Mouse (Mus musculus) MEL (cell line): ENCODE results near the gene Cfdp1. TPM values are rescaled to one million over a fixed set of nuclear protein-coding genes. Genes with fewer than 3 reads are reported as not detected.

Source experiments
- DNase-seq: peaks from one replicate; pipeline ENCODE4 v3.0.0; 2011; ENCODE audit warnings: low read depth, low spot score
- H3K27ac ChIP-seq: 2 replicates; pipeline ENCODE4 v1.5.1; 2012; ENCODE audit warnings: low read depth, mild to moderate bottlenecking, control low read depth, low read length, moderate library complexity; ENCODE audit not compliant: control insufficient read depth
- H3K27me3 ChIP-seq, 2 experiments: fragments of 150-350 bp in 1 of 2; sonication (generic) in 1 of 2; 2 replicates each; pipeline ENCODE4 v1.6.1; 2012; ENCODE audit warnings: low read length in 2 of 2, mild to moderate bottlenecking in 2 of 2, improper control_type of control experiment in 1 of 2, moderate library complexity in 1 of 2; ENCODE audit not compliant: insufficient read depth in 2 of 2, control insufficient read depth in 1 of 2
- H3K36me3 ChIP-seq, 2 experiments: 2 replicates each; pipeline ENCODE4 v1.6.1; 2012 to 2014; ENCODE audit warnings: low read length in 2 of 2, improper control_type of control experiment in 1 of 2, inconsistent platforms in 1 of 2, mild to moderate bottlenecking in 1 of 2; ENCODE audit not compliant: insufficient read depth in 2 of 2, control insufficient read depth in 1 of 2
- H3K4me1 ChIP-seq, 2 experiments: fragments of 150-350 bp in 1 of 2; sonication (generic) in 1 of 2; 2 replicates each; pipeline ENCODE4 v1.6.1; 2012; ENCODE audit warnings: low read length in 2 of 2, improper control_type of control experiment in 1 of 2, mild to moderate bottlenecking in 1 of 2; ENCODE audit not compliant: insufficient read depth in 2 of 2, control insufficient read depth in 1 of 2
- H3K4me3 ChIP-seq, 2 experiments: fragments of 150-350 bp in 1 of 2; sonication (generic) in 1 of 2; 2 replicates each; pipeline ENCODE4 v1.5.1; 2012; ENCODE audit warnings: low read depth in 2 of 2, low read length in 2 of 2, mild to moderate bottlenecking in 2 of 2, moderate library complexity in 2 of 2, control low read depth in 1 of 2, improper control_type of control experiment in 1 of 2; ENCODE audit not compliant: control insufficient read depth in 1 of 2, insufficient read depth in 1 of 2
- H3K79me2 ChIP-seq: 2 replicates; pipeline ENCODE4 v1.6.1; 2012; ENCODE audit warnings: mild to moderate bottlenecking, low read length, moderate library complexity; ENCODE audit not compliant: control insufficient read depth, poor library complexity, insufficient read depth
- H3K9ac ChIP-seq: 2 replicates; pipeline ENCODE4 v1.6.1; 2012; ENCODE audit warnings: low read depth, mild to moderate bottlenecking, control low read depth, low read length, moderate library complexity; ENCODE audit not compliant: control insufficient read depth, poor library complexity, severe bottlenecking
- H3K9me3 ChIP-seq: fragments of 150-350 bp; sonication (generic); replicated peaks from 2 replicates; pipeline ENCODE4 v1.6.1; 2012; ENCODE audit warnings: mild to moderate bottlenecking, low read length, improper control_type of control experiment, moderate library complexity; ENCODE audit not compliant: insufficient read depth
- CHD1 ChIP-seq: IDR thresholded peaks from 2 replicates; pipeline ENCODE4 v1.6.1; 2012; ENCODE audit warnings: low read depth, mild to moderate bottlenecking, inconsistent platforms, low read length, improper control_type of control experiment
- CHD2 ChIP-seq: IDR thresholded peaks from 2 replicates; pipeline ENCODE4 v1.6.1; 2011; ENCODE audit warnings: low read length, improper control_type of control experiment
- E2F4 ChIP-seq: IDR thresholded peaks from 2 replicates; pipeline ENCODE4 v1.6.1; 2011; ENCODE audit warnings: low read depth, low read length, improper control_type of control experiment, borderline replicate concordance
- EP300 ChIP-seq, 2 experiments: IDR thresholded peaks; 2 replicates each; pipeline ENCODE4 v1.6.1; 2011; ENCODE audit warnings: improper control_type of control experiment in 2 of 2, low read length in 2 of 2, low read depth in 1 of 2, mild to moderate bottlenecking in 1 of 2
- ETS1 ChIP-seq: IDR thresholded peaks from 2 replicates; pipeline ENCODE4 v1.6.1; 2012; ENCODE audit warnings: low read depth, mild to moderate bottlenecking, inconsistent platforms, low read length, improper control_type of control experiment, moderate library complexity
- GABPA ChIP-seq: IDR thresholded peaks from 2 replicates; pipeline ENCODE4 v1.6.1; 2012; ENCODE audit warnings: low read depth, mild to moderate bottlenecking, inconsistent platforms, low read length, improper control_type of control experiment, moderate library complexity
- GATA1 ChIP-seq: IDR thresholded peaks from 2 replicates; pipeline ENCODE4 v1.6.1; 2011; ENCODE audit warnings: low read depth, low read length, improper control_type of control experiment
- JUND ChIP-seq: IDR thresholded peaks from 2 replicates; pipeline ENCODE4 v1.6.1; 2011; ENCODE audit warnings: low read depth, mild to moderate bottlenecking, improper control_type of control experiment, low read length
- MAX ChIP-seq: IDR thresholded peaks from 2 replicates; pipeline ENCODE4 v1.6.1; 2011; ENCODE audit warnings: low read length, improper control_type of control experiment
- MXI1 ChIP-seq: IDR thresholded peaks from 2 replicates; pipeline ENCODE4 v1.6.1; 2011; ENCODE audit warnings: mild to moderate bottlenecking, low read depth, low read length, improper control_type of control experiment
- MYB ChIP-seq: IDR thresholded peaks from 2 replicates; pipeline ENCODE4 v1.6.1; 2011; ENCODE audit warnings: mild to moderate bottlenecking, low read depth, low read length, improper control_type of control experiment
- MYC ChIP-seq: IDR thresholded peaks from 2 replicates; pipeline ENCODE4 v1.6.1; 2011; ENCODE audit warnings: low read depth, mild to moderate bottlenecking, low read length, improper control_type of control experiment, moderate library complexity
- NRF1 ChIP-seq: IDR thresholded peaks from 2 replicates; pipeline ENCODE4 v1.6.1; 2014; ENCODE audit warnings: low read depth, mild to moderate bottlenecking, inconsistent platforms, low read length, improper control_type of control experiment, moderate library complexity; ENCODE audit not compliant: poor library complexity, insufficient read depth, severe bottlenecking
- POLR2AphosphoS5 ChIP-seq: IDR thresholded peaks from 2 replicates; pipeline ENCODE4 v1.6.1; 2012; ENCODE audit warnings: low read depth, borderline replicate concordance, mild to moderate bottlenecking, inconsistent platforms, low read length, moderate library complexity, mixed read lengths
- RAD21 ChIP-seq: IDR thresholded peaks from 2 replicates; pipeline ENCODE4 v1.6.1; 2011; ENCODE audit warnings: mild to moderate bottlenecking, low read depth, low read length, improper control_type of control experiment
- SIN3A ChIP-seq: IDR thresholded peaks from 2 replicates; pipeline ENCODE4 v1.6.1; 2012; ENCODE audit warnings: low read length, improper control_type of control experiment, inconsistent platforms
- TAL1 ChIP-seq: IDR thresholded peaks from 2 replicates; pipeline ENCODE4 v1.6.1; 2012; ENCODE audit warnings: mild to moderate bottlenecking, inconsistent platforms, low read length, moderate library complexity, mixed read lengths
- TCF12 ChIP-seq: IDR thresholded peaks from 2 replicates; pipeline ENCODE4 v1.6.1; 2014; ENCODE audit warnings: low read depth, mild to moderate bottlenecking, inconsistent platforms, low read length, improper control_type of control experiment, moderate library complexity
- USF1 ChIP-seq: IDR thresholded peaks from 2 replicates; pipeline ENCODE4 v1.6.1; 2014; ENCODE audit warnings: low read depth, mild to moderate bottlenecking, inconsistent platforms, low read length, improper control_type of control experiment, moderate library complexity
- ZKSCAN1 ChIP-seq: IDR thresholded peaks from 2 replicates; pipeline ENCODE4 v1.6.1; 2012; ENCODE audit warnings: low read depth, mild to moderate bottlenecking, inconsistent platforms, low read length, improper control_type of control experiment, moderate library complexity
- ZMIZ1 ChIP-seq: IDR thresholded peaks from 2 replicates; pipeline ENCODE4 v1.6.1; 2012; ENCODE audit warnings: low read depth, mild to moderate bottlenecking, inconsistent platforms, low read length, improper control_type of control experiment, moderate library complexity
- polyA plus RNA-seq, 2 experiments: library from polyadenylated mRNA; stranded (reverse) in 1 of 2; unstranded in 1 of 2; fragments of >175 nt in 1 of 2; fragments of >200 nt in 1 of 2; gene quantifications; 2 replicates each; pipeline versions ENCODE4 v1.2.1 to v1.2.4; 2012; ENCODE audit warnings: low replicate concordance in 2 of 2, low read depth in 1 of 2; ENCODE audit not compliant: insufficient read length in 2 of 2, insufficient read depth in 1 of 2, missing spikeins in 1 of 2
- total RNA-seq: library from RNA; depleted of rRNA; stranded (reverse); fragments of 300-350 nt; gene quantifications from 2 replicates; pipeline ENCODE4 v1.2.3, GENCODE M21; 2012

Gene Cfdp1
- total and polyA plus RNA-seq, 3 experiments, result 185 to 214 TPM; not detected in 1

- no peak for DNase-seq
- Histone ChIP-seq H3K27ac (no peak overlapping the region), H3K9ac (no peak overlapping the region), H3K36me3 (peaks cover 0 to 6% of the 10 kb centered on the region in 2 experiments; a peak in 1 of 4 replicates)
- TF ChIP-seq MYC, result peak; percentile 25; the same call in 1 of the 2 replicates
- TF ChIP-seq GABPA, result no peak
- no peak for TF ChIP-seq TCF12
- peak; percentile 20 to 34; a peak in 1 of 4 replicates for TF ChIP-seq EP300 (IDR thresholded peaks at IDR 0.05; ENCODE audit: low read depth in 1 of 2, low read length in 2 of 2)
- TF ChIP-seq TAL1, result no peak
- TF ChIP-seq MAX, result 0 out of 2 replicates have a peak, but pooled peaks have one; percentile 32
- 0 out of 2 replicates have a peak, but pooled peaks have one; percentile 23 for TF ChIP-seq SIN3A
- TF ChIP-seq, all 39 proteins: peak for 4
- no peaks in the 10 kb centered on the region for H3K9me3 ChIP-seq
- H3K79me2 ChIP-seq, result no peaks in the 10 kb centered on the region
- peaks cover 5 to 8% of the 10 kb centered on the region in 2 experiments for H3K4me1 ChIP-seq
- no peaks in the 10 kb centered on the region for H3K27me3 ChIP-seq
- no peak overlapping the region for H3K4me3 ChIP-seq
Observed at GRCm38 (mm10) chr8:111754088-111754487, 100.0 kb downstream of the Cfdp1 start.

- no peaks in the 10 kb centered on the region for H3K27me3 ChIP-seq
- H3K4me3 ChIP-seq, result no peak overlapping the region
Observed at GRCm38 (mm10) chr8:111748766-111749165, 105.3 kb downstream of the Cfdp1 start.

More at GRCm38 (mm10) chr8:111748766-111749165, 105.3 kb downstream of the Cfdp1 start:
- TF ChIP-seq USF1 (no peak), CHD2 (no peak), ETS1 (no peak), GATA1 (no peak), SIN3A (no peak), MXI1 (no peak), MYC (no peak), TAL1 (no peak), ZKSCAN1 (no peak), NRF1 (no peak), JUND (no peak), E2F4 (no peak), CHD1 (no peak), ZMIZ1 (no peak), TCF12 (no peak), MYB (no peak), POLR2AphosphoS5 (no peak), RAD21 (no peak)
- no peaks in the 10 kb centered on the region for H3K9me3 ChIP-seq
- no peak overlapping the region for H3K27ac ChIP-seq
- peaks cover 15 to 23% of the 10 kb centered on the region in 2 experiments for H3K4me1 ChIP-seq
- no peak for DNase-seq
- peaks cover 0 to 19% of the 10 kb centered on the region in 2 experiments; a peak in 2 of 4 replicates for H3K36me3 ChIP-seq
- H3K79me2 ChIP-seq, result peaks cover 4% of the 10 kb centered on the region; the same call in 1 of the 2 replicates
- H3K9ac ChIP-seq, result no peak overlapping the region
